Mouse (Mus musculus) kidney, embryonic 14.5 days (tissue): Measurements from ENCODE around the gene Hdlbp. TPM values are rescaled to one million over a fixed set of nuclear protein-coding genes. Genes with fewer than 3 reads are reported as not detected.

Source experiments
- polyA plus RNA-seq: library from polyadenylated mRNA; unstranded; fragments of >200 nt; fragmentation: Nextera tagmentation; extraction: Ambion mirVana; gene quantifications from 2 replicates; pipeline ENCODE4 v1.2.1, GENCODE M21; 2014

Gene Hdlbp
- polyA plus RNA-seq, 1 experiment from 2014 or later: 161 TPM

Other genes starting within 250 kb of the Hdlbp start
- gene Sned1, start 243.0 kb downstream of the Hdlbp start, polyA plus RNA-seq: 8.6 and 17.9 TPM in 2 replicates
- gene Mterf4, start 172.9 kb downstream of the Hdlbp start, polyA plus RNA-seq: 31.3 and 33.5 TPM in 2 replicates
- gene Ppp1r7, start 136.0 kb downstream of the Hdlbp start, polyA plus RNA-seq: 64.0 and 66.1 TPM in 2 replicates
- gene Pask, start 135.3 kb downstream of the Hdlbp start, polyA plus RNA-seq: 11.1 and 20.3 TPM in 2 replicates
- gene Ano7, start 104.9 kb downstream of the Hdlbp start, polyA plus RNA-seq: 0.16 and 1.0 TPM in 2 replicates
- 6.2 and 7.5 TPM in 2 replicates for gene Farp2, start 33.3 kb upstream of the Hdlbp start, polyA plus RNA-seq
- gene Stk25, start 179.8 kb upstream of the Hdlbp start, polyA plus RNA-seq: 146 and 192 TPM in 2 replicates
- gene Bok, start 206.8 kb upstream of the Hdlbp start, polyA plus RNA-seq: 72.1 and 86.2 TPM in 2 replicates